Mouse (Mus musculus): ENCODE results near the gene Acaca. TPM values are rescaled to one million over a fixed set of nuclear protein-coding genes. Genes with fewer than 3 reads are reported as not detected.
A peak's percentile ranks its signal among the peaks of the same experiment; 100 is the strongest.

The Acaca gene
- total RNA-seq, 2 experiments from 2014 or later: 11.4 to 17.3 TPM

GRCm38 (mm10) chr11:84218951-84219350, 89.5 kb downstream of the Acaca start:
- no peak for DNase-seq (ENCODE audit: low spot score)

DNA sequence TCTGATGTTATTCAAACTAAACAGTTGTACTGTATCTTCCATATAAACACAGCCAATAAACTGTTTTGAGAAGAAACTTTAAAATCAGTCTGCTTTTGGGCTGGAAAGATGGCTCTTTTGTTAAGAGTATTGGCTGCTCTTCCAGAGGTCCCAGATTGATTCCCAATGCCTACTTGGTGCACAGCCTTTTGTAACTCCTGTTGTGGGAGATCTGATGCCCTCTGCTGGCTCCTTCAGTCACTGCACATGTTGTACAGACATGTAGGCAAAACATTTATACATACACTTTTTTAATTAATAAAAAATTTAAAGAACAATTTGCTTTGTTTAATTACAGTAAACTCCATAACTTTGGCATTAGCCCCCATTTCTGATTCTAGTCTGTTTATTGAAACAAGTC, 114.1 kb downstream of the Acaca start:
- peak; percentile 33 for DNase-seq (ENCODE audit: low spot score)

DNA sequence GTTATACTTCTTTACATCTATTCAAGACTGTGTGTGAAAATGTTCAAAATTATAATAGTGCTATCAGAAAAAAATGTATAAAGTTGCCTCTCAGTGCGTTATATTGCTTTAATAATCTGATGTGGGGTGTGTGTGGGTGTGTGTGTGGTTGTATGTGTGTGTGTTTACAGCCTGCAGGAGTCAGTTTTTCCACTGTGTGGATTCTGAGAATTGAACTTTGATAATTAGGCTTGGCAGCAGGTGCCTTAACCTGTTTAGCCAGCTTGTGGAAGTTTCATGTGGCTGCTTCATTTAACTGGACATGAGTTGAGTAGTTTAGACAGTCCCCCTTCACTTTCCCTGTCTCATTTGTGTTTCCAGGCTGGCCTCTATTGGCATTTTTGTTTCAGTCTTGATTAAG, 117.9 kb downstream of the Acaca start:
- DNase-seq (ENCODE audit: low spot score): no peak

DNA sequence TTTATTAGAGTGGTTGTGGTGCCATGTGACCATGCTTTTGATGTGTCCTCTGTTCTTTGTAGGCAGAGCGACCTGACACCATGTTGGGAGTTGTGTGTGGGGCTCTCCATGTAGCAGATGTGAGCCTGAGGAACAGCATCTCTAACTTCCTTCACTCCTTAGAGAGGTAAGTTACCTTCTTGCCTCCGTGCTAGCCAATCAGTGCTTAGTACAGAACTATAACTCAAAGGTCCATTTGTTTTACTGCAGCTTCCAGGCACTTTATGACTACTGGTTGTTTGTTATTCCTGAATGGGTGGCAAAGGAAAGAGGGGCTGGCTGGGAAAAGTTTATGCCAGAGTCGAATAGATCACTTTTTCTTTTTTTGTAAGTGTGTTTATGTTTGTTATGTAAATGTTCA, 121.7 kb downstream of the Acaca start:
- DNase-seq (ENCODE audit: low spot score): no peak

GRCm38 (mm10) chr11:84252425-84252824, 123.0 kb downstream of the Acaca start:
- DNase-seq (ENCODE audit: low spot score): no peak

DNA sequence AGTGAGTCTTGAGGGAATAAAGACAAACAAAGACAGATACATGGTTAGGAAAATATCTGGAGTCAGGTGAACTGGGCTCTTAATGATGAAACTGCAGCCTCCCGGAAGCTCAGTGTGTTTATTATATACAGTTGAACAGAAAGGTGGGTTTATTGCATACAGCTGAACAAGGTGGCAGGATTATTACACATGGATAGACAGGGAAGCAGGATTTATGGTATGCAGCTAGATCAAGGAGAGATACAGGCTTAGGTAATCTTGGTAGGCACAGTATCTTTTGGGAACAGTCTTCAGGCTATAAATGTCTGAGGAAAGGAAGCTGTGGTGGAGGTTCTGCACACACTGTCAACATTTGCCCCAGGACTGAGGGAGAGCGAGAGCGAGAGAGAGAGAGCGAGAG, 126.4 kb downstream of the Acaca start:
- no peak for DNase-seq (ENCODE audit: low spot score)

DNA sequence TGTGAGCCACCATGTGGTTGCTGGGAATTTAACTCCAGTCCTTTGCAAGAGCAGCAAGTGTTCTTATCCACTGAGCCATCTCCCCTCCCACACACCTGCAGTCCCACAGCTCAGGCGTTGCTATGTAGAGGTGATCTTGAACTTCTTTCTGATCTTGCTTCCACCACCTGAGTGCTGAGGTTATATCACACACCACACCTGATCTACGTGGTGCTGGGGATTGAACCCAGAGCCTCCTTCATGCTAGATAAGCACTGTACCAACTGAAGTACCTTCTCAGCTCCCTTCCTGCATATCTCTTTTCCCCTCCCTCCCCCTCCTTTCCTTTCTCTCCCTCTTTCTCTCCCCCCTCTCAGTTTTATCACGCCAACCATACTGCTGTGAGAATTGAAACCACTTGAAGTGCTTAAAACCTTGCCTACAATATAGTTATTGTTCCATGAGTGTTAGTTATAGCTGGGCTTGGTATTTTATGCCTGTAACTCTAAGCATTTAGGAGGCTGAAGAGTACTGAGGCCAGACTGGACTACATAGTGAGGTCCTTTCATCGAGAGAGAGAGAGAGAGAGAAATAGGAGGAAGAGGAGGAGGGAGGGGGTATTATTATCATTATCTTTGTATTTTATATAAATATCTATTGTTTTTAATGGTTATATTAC, 128.7 kb downstream of the Acaca start:
- no peak for DNase-seq (ENCODE audit: low spot score)

DNA sequence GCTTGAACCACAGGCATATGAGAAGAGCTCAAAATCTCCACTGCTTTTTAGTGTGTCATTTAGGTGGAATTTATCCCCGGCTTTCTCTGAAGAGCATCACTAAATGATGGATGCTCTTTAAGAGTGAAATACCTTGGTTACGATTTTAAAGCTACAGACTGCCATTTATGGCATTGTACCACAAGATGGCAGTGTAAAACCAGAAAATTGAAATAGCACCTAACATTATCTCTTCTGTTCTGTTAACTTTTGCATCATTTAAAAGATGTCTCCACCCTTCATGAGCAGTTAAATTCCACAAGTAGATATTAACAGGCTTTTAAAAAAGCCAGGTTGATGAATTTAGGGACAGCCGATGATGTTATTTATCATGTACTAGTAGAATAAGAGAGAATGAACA, 135.0 kb downstream of the Acaca start:
- DNase-seq (ENCODE audit: low spot score): no peak

- DNase-seq (ENCODE audit: low spot score): no peak
These were observed 138.6 kb downstream of the Acaca start for GRCm38 (mm10) chr11:84268068-84268467.

DNA sequence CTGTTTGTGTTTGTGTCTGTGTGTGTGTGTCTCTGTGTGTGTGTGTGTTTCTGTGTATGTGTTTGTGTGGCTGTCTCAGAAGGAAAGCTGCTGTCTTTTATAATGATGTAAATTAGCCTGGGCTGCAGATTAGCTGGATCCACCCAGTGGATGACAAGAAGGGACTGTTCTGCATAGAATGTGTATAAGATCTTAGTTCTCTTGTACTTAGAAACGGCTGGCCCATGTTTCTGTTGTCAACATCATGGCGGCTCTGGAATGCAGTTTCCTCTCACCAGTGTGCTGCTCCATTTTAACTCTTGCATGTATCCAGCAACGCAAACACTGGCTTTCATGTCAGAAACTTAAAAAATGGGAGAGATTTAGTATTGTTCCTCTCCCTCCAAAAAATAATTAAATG, 141.0 kb downstream of the Acaca start:
- DNase-seq (ENCODE audit: low spot score): no peak

GRCm38 (mm10) chr11:84271948-84272347, 142.5 kb downstream of the Acaca start:
- no peak for DNase-seq (ENCODE audit: low spot score)

- DNase-seq (ENCODE audit: low spot score): no peak
These were observed 143.1 kb downstream of the Acaca start for GRCm38 (mm10) chr11:84272574-84272973.

GRCm38 (mm10) chr11:84276979-84277378, 147.5 kb downstream of the Acaca start:
- no peak for DNase-seq (ENCODE audit: low spot score)

DNA sequence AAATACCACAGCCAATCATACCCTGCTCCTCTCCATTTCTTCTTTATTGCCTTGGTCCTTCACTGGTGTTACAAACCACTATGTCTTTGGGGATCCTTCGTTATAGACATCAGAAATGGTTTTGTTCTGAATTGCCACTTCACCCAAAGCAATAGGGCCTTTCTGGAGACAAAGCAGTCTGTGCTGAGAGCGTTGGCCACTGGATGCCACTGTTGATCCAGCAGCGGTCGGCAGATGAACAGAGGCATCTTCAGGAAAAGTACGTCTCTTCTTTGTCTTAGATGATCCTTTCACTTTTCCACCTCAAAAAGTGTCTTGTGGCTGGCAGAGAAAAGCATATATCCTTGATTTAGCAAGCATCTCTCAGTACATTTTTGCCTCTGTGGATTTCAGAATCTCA, 151.8 kb downstream of the Acaca start:
- DNase-seq (ENCODE audit: low spot score): no peak

DNA sequence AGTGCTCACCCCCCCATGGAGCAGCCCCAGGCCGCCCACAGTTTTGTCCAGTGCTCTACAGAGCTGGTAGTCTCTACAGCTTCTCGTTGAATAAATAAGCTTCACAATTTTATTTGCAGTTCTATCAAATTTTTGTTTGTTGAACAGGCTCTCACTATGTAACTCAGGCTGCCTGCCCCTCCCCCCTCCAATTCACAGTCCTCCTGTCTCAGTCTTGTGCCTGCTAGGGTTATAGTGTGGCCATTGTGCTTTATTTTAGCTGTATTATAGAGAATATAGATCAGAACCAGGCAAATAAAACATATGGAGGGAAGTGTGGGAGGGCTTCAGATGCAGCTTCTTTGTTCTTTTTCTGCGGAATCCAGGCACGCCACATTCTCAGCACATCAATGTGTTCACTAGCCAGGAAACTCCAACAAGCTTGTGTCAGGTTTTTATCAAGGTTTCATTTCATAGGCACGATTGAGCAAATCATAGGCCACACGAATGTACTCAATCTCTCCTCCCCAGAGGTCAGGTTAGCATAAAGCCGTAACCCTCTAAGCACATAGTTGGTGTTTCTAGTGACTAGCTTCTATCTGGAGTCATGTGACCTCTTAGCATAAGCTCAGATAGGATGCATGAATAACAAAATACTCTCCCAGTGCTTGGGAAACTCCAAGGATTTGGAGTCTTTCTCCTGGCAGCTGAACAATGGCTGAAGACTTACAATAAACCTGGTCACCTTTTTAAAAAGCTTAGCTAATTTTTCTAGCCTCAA, 153.7 kb downstream of the Acaca start:
- DNase-seq (ENCODE audit: low spot score): no peak

DNA sequence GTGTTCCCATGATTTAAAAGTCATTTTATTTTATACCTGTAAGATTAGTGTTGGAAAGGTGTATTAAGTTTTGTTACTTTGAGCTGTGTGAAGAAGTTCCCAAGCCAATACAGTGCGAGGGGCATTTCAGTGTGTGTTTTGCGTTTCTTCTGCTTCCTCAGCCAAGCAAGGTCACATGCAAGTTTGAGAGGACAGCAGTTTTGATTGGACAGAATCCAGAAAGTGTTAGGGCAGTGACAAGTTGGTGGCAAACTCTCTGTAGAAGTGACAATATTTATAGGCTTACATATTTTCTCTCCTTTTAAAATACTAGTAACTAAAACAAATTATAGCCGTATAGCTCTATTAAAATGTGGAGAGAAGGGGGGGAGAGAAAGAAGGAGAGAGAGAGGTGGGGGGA, 161.3 kb downstream of the Acaca start:
- DNase-seq (ENCODE audit: low spot score): no peak

DNA sequence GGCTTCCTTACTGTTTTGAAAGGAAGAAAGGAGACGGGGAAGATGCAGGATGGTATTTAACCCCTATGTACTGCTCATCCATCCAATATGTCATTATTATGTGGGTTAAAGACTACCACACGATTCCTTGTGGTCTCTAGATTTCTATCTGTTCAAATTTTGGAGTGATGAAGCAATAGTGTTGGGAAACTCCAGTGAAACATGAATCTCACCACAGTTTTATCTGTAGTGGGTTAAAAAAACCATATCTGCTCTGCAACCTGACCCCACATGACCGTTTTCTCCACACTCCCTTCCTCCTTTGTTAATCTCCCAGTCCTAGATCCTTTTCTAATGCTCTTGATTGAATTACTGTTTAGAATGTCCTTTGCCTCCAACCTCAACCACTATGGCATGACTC, 163.1 kb downstream of the Acaca start:
- no peak for DNase-seq (ENCODE audit: low spot score)

DNA sequence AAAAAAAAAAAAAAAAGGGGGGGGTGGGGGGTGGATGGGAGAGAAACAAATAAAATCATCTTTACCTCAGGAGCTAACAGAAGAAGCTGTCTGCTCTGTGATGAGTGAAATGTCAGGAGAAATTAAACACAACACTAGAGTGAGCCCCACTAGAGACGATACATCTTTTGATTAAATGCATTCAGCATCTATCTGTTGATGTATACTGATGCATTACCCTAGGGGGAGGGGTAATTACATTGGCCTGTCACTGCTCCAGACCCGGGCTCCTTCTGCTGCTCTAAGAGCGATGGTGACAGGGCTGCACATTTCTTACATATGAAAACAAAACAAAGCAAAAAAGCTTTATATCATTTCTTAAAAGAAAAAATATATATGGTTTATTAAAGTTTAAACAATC, 163.8 kb downstream of the Acaca start:
- DNase-seq (ENCODE audit: low spot score): no peak

GRCm38 (mm10) chr11:84296337-84296736, 166.9 kb downstream of the Acaca start:
- DNase-seq (ENCODE audit: low spot score): no peak

- DNase-seq (ENCODE audit: low spot score): no peak
These were observed 176.0 kb downstream of the Acaca start for GRCm38 (mm10) chr11:84305474-84305873.

- no peak for DNase-seq (ENCODE audit: low spot score)
These were observed 176.8 kb downstream of the Acaca start for GRCm38 (mm10) chr11:84306158-84306742.

DNA sequence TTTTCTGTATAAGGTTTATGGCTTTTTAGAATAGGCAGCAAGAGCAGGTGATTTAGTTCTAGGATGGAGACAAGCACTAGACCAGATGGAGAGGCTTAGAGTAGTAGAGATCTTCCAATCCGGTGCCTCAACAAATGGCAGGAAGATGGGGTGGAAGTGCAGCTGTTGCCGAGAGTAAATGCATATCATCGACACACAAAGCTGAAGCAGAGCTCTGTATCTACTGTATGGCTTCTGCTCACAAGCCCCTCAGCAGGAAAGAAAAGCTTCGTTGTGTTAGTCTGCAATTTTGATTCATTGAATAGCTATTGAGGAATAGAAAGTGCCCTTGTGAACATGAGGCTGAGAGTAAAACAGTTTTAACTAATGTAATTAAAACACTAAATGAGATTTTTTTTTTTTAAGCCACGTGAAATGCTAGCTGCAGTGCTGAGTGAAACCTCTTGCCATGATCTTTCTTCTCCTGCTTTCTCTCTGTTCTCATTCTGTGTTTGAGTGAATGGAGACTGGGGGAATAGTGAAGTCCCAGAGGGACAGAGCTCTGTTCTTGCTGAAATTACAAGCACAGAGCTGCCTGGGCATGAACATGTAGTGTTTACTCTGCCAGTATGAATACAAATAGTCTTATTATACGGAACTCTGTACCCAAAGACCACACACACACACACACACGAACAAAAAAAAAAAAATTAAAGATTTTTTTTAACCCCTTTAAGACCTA, 194.7 kb downstream of the Acaca start:
- DNase-seq (ENCODE audit: low spot score): no peak

Measured in gastrocnemius, adult 18-20 months (tissue).